Mouse (Mus musculus) hindbrain, embryonic 16.5 days (tissue): ENCODE data around the gene Gja1. TPM values are rescaled to one million over a fixed set of nuclear protein-coding genes. Genes with fewer than 3 reads are reported as not detected.
"Not testable (repeated sequence)": the region's sequence is repeated elsewhere in the genome, so short reads cannot be mapped to it uniquely, and the experiment has no call there.

Experiments
- ATAC-seq: fragments of 200-750 bp; cut with Nextera tagmentation; 2 replicates; pipeline ENCODE4 v1.8.0; 2017; ENCODE audit warnings: moderate TSS enrichment, moderate library complexity
- H3K27ac ChIP-seq: fragments of 300-500 bp; sonication (generic); 2 replicates; pipeline ENCODE4 v1.5.1; 2014; ENCODE audit warnings: low read depth, mild to moderate bottlenecking, control low read depth, low read length, moderate library complexity
- H3K27me3 ChIP-seq: fragments of 300-500 bp; sonication (generic); replicated peaks from 2 replicates; pipeline ENCODE4 v1.6.1; 2014; ENCODE audit warnings: low read length; ENCODE audit not compliant: control insufficient read depth, insufficient read depth
- H3K36me3 ChIP-seq: fragments of 300-500 bp; sonication (generic); 2 replicates; pipeline ENCODE4 v1.6.1; 2014; ENCODE audit warnings: mild to moderate bottlenecking, low read length, moderate library complexity, mixed read lengths; ENCODE audit not compliant: control insufficient read depth, insufficient read depth
- H3K4me1 ChIP-seq: fragments of 300-500 bp; sonication (generic); 2 replicates; pipeline ENCODE4 v1.6.1; 2014; ENCODE audit warnings: low read depth, low read length; ENCODE audit not compliant: control insufficient read depth, insufficient read depth
- H3K4me2 ChIP-seq: fragments of 300-500 bp; sonication (generic); 2 replicates; pipeline ENCODE4 v1.6.1; 2014; ENCODE audit warnings: mild to moderate bottlenecking, low read length, control low read depth, moderate library complexity
- H3K4me3 ChIP-seq: fragments of 300-500 bp; sonication (generic); 2 replicates; pipeline ENCODE4 v1.5.1; 2014; ENCODE audit warnings: mild to moderate bottlenecking, low read length, control low read depth, moderate library complexity
- H3K9ac ChIP-seq: fragments of 300-500 bp; sonication (generic); 2 replicates; pipeline ENCODE4 v1.6.1; 2014; ENCODE audit warnings: low read depth, mild to moderate bottlenecking, control low read depth, low read length, moderate library complexity
- H3K9me3 ChIP-seq: fragments of 300-500 bp; sonication (generic); 2 replicates; pipeline ENCODE4 v1.6.1; 2014; ENCODE audit warnings: mild to moderate bottlenecking, low read length, moderate library complexity; ENCODE audit not compliant: control insufficient read depth
- WGBS: fragments of 180-500 bp; shearing (Covaris S2); extraction: QIAGEN DNeasy Blood & Tissue Kit; methylation state at CpG from one replicate; pipeline ENCODE4 v1.1.7; 2014; 5-methylcytosine and 5-hydroxymethylcytosine counted together
- polyA plus RNA-seq: library from polyadenylated mRNA; unstranded; fragments of >200 nt; fragmentation: Nextera tagmentation; extraction: Ambion mirVana; gene quantifications from 2 replicates; pipeline ENCODE4 v1.2.1, GENCODE M21; 2015

Gene Gja1
- polyA plus RNA-seq, 1 experiment from 2014 or later = 138 TPM

GRCm38 (mm10) chr10:56378648-56379254 lies 1.6 kb downstream of the Gja1 start:
- H3K9ac ChIP-seq = peak overlapping the region; percentile 63
- no peaks in the 10 kb centered on the region for H3K9me3 ChIP-seq
- H3K36me3 ChIP-seq = no peaks in the 10 kb centered on the region
- H3K4me1 ChIP-seq = peaks cover 8% of the 10 kb centered on the region; the same call in 1 of the 2 replicates
- peak; percentile 87 for ATAC-seq
- under 1% methylated on average over 32 of the region's 35 CpGs for WGBS
- H3K4me3 ChIP-seq = peak overlapping the region; percentile 52
- H3K27me3 ChIP-seq = no peaks in the 10 kb centered on the region; the same call in 1 of the 2 replicates
- peak overlapping the region; percentile 74 for H3K27ac ChIP-seq
- H3K4me2 ChIP-seq = peak overlapping the region; percentile 81

GRCm38 (mm10) chr10:56379720-56380119 lies 2.6 kb downstream of the Gja1 start:
- H3K27ac ChIP-seq = peak overlapping the region; percentile 29; the same call in 1 of the 2 replicates
- ATAC-seq = no peak

GRCm38 (mm10) chr10:56385195-56386109 lies 8.3 kb downstream of the Gja1 start:
- 70% methylated on average over 13 of the region's 13 CpGs for WGBS
- Histone ChIP-seq H3K4me2 (no peak overlapping the region), H3K4me1 (no peaks in the 10 kb centered on the region), H3K27me3 (no peaks in the 10 kb centered on the region), H3K9me3 (peaks cover 2% of the 10 kb centered on the region; the same call in 1 of the 2 replicates), H3K27ac (no peak overlapping the region), H3K9ac (no peak overlapping the region), H3K4me3 (no peak overlapping the region), H3K36me3 (peaks cover 4% of the 10 kb centered on the region; the same call in 1 of the 2 replicates)
- no peak for ATAC-seq

More at GRCm38 (mm10) chr10:56379720-56380119, 2.6 kb downstream of the Gja1 start:
- WGBS = 7% methylated on average over 7 of the region's 7 CpGs
- Histone ChIP-seq H3K27me3 (no peaks in the 10 kb centered on the region; the same call in 1 of the 2 replicates), H3K9ac (no peak overlapping the region), H3K4me3 (peak overlapping the region; percentile 52), H3K9me3 (no peaks in the 10 kb centered on the region), H3K4me2 (peak overlapping the region; percentile 81), H3K36me3 (no peaks in the 10 kb centered on the region), H3K4me1 (peaks cover 8% of the 10 kb centered on the region; the same call in 1 of the 2 replicates)

- Histone ChIP-seq H3K4me2 (no peak overlapping the region), H3K4me1 (no peaks in the 10 kb centered on the region), H3K27me3 (no peaks in the 10 kb centered on the region), H3K36me3 (no peaks in the 10 kb centered on the region; the same call in none of the 2 replicates), H3K27ac (no peak overlapping the region), H3K9me3 (peaks cover 2% of the 10 kb centered on the region; the same call in 1 of the 2 replicates), H3K9ac (no peak overlapping the region), H3K4me3 (no peak overlapping the region)
- WGBS = 82% methylated on average over 6 of the region's 6 CpGs
- ATAC-seq = no peak
Measured at GRCm38 (mm10) chr10:56393095-56393784, 16.1 kb downstream of the Gja1 start.

- not testable (repeated sequence) for H3K4me3 ChIP-seq, H3K27ac ChIP-seq, ATAC-seq, H3K9ac ChIP-seq, H3K4me2 ChIP-seq, H3K36me3 ChIP-seq, H3K27me3 ChIP-seq, H3K4me1 ChIP-seq, H3K9me3 ChIP-seq
- WGBS = 92% methylated on average over 7 of the region's 7 CpGs
Measured at GRCm38 (mm10) chr10:56393815-56394417, 16.8 kb downstream of the Gja1 start.

- 77% methylated on average over 8 of the region's 8 CpGs for WGBS
- ATAC-seq = no peak
- no peak overlapping the region for H3K4me3 ChIP-seq
- H3K36me3 ChIP-seq = no peaks in the 10 kb centered on the region
- no peak overlapping the region for H3K27ac ChIP-seq
- no peaks in the 10 kb centered on the region for H3K4me1 ChIP-seq
- H3K27me3 ChIP-seq = no peaks in the 10 kb centered on the region
- H3K4me2 ChIP-seq = no peak overlapping the region
- no peak overlapping the region for H3K9ac ChIP-seq
- H3K9me3 ChIP-seq = no peaks in the 10 kb centered on the region
Measured at GRCm38 (mm10) chr10:56397875-56398274, 20.7 kb downstream of the Gja1 start.

GRCm38 (mm10) chr10:56398310-56398709 lies 21.2 kb downstream of the Gja1 start:
- H3K9me3 ChIP-seq = no peaks in the 10 kb centered on the region
- 96% methylated on average over 2 of the region's 2 CpGs for WGBS
- no peak overlapping the region for H3K9ac ChIP-seq

GRCm38 (mm10) chr10:56401396-56401795 lies 24.3 kb downstream of the Gja1 start:
- not testable (repeated sequence) for H3K27ac ChIP-seq, H3K4me3 ChIP-seq, H3K36me3 ChIP-seq, ATAC-seq, H3K4me2 ChIP-seq, H3K27me3 ChIP-seq, H3K9me3 ChIP-seq, H3K4me1 ChIP-seq, H3K9ac ChIP-seq
- 95% methylated on average over 8 of the region's 8 CpGs for WGBS

More at GRCm38 (mm10) chr10:56398310-56398709, 21.2 kb downstream of the Gja1 start:
- Histone ChIP-seq H3K4me3 (no peak overlapping the region), H3K36me3 (no peaks in the 10 kb centered on the region), H3K27me3 (no peaks in the 10 kb centered on the region), H3K27ac (no peak overlapping the region), H3K4me2 (no peak overlapping the region), H3K4me1 (no peaks in the 10 kb centered on the region)
- no peak for ATAC-seq
